Mouse (Mus musculus) spleen, adult 2 months (tissue): ENCODE data around the gene Dhx36.

ENCODE experiments used
- CTCF ChIP-seq: fragments of 200-500 bp; IDR thresholded peaks from 2 replicates; pipeline ENCODE4 v1.5.1; 2011; ENCODE audit warnings: mild to moderate bottlenecking, inconsistent platforms; ENCODE audit not compliant: insufficient read depth, insufficient read length, insufficient replicate concordance; ENCODE audit errors: extremely low read depth
- POLR2A ChIP-seq: fragments of 200-500 bp; IDR thresholded peaks from 2 replicates; pipeline ENCODE4 v1.6.1; 2011; ENCODE audit warnings: low read depth, low read length, inconsistent platforms

- TF ChIP-seq CTCF = no peak
- no peak for TF ChIP-seq POLR2A
Observed at GRCm38 (mm10) chr3:62418387-62419138, 88.2 kb downstream of the Dhx36 start.
